10 mouse cellular contexts compared by ENCODE assay signal in the genomic region with DNA sequence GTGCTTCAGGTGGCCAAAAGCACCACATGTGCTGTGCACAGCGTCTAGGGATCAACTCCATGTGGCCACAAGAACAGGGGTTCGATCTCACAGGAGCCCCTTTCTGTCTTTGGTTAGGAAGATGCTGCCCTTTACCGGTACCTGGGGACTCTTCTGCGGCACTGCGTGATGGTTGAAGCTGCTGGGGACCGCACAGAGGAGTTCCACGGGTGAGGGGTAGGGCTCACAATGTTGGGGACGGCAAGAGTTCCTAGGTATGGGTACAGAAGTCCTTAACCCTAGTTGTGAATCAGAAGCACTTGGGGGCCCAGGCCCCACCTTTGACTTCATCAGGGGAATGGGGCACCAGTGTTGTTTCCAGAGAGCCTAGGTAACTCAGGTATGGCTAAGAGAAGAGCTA. TPM values are rescaled to one million over a fixed set of nuclear protein-coding genes. Genes with fewer than 3 reads are reported as not detected.
DNase-seq lines count a peak whose midpoint lies in the region; ATAC-seq and TF ChIP-seq lines count a peak whose summit lies in the region.
"Had no signal": no experiment of that assay in that cellular context is flagged by ENCODE, and none has a peak within 500 bp of the region (broad histone marks: within the 10 kb centered on the region; RNA-seq: fewer than 3 reads in every experiment).

No protein-coding gene starts in this region.

- H3K27me3 ChIP-seq in lung, embryonic 14.5 days (ENCODE audit: insufficient read depth, low read length): no peaks in the 10 kb centered on the region
- H3K27me3 ChIP-seq in forebrain, embryonic 13.5 days: no peaks in the 10 kb centered on the region
- H3K27me3 ChIP-seq in limb, embryonic 14.5 days (ENCODE audit: control insufficient read depth, insufficient read depth, low read length): no peaks in the 10 kb centered on the region

- H3K9me3 ChIP-seq in lung, embryonic 14.5 days (ENCODE audit: low read depth, low read length): no peaks in the 10 kb centered on the region
- H3K9me3 ChIP-seq in forebrain, embryonic 13.5 days (replicated peaks): no peaks in the 10 kb centered on the region
- H3K9me3 ChIP-seq in limb, embryonic 14.5 days (ENCODE audit: control insufficient read depth, low read length): no peaks in the 10 kb centered on the region

- peak overlapping the region; percentile 22; the same call in 1 of the 2 replicates for H3K9ac ChIP-seq in lung, embryonic 14.5 days
- H3K9ac ChIP-seq in forebrain, embryonic 13.5 days: peak overlapping the region; percentile 92
- no peak overlapping the region for H3K9ac ChIP-seq in limb, embryonic 14.5 days (ENCODE audit: low read depth, low read length, severe bottlenecking)

- no peak for ATAC-seq in lung, embryonic 14.5 days (ENCODE audit: insufficient read depth)
- no peak for ATAC-seq in forebrain, embryonic 13.5 days
- no peak for ATAC-seq in limb, embryonic 14.5 days (ENCODE audit: low FRiP score, low read depth)

- 90% methylated on average over 8 of the region's 8 CpGs for WGBS in lung, embryonic 14.5 days
- 98% methylated on average over 8 of the region's 8 CpGs for WGBS in forebrain, embryonic 13.5 days
- WGBS in limb, embryonic 14.5 days: 93% methylated on average over 8 of the region's 8 CpGs
- 94% methylated on average over 8 of the region's 8 CpGs for WGBS in olfactory bulb, adult 2 months

- H3K4me2 ChIP-seq in lung, embryonic 14.5 days: peak overlapping the region; percentile 100
- peak overlapping the region; percentile 99 for H3K4me2 ChIP-seq in forebrain, embryonic 13.5 days
- H3K4me2 ChIP-seq in limb, embryonic 14.5 days (replicated peaks; ENCODE audit: low read depth, low read length, severe bottlenecking): peak overlapping the region; percentile 98

- no peak overlapping the region for H3K27ac ChIP-seq in lung, embryonic 14.5 days (ENCODE audit: low read depth)
- H3K27ac ChIP-seq in forebrain, embryonic 13.5 days: no peak overlapping the region
- no peak overlapping the region for H3K27ac ChIP-seq in limb, embryonic 14.5 days (replicated peaks; ENCODE audit: low read depth, low read length)
- no peak overlapping the region for H3K27ac ChIP-seq in olfactory bulb, adult 2 months (ENCODE audit: insufficient read depth, low read depth, low read length)

- peaks cover 5% of the 10 kb centered on the region; the same call in 1 of the 2 replicates for H3K4me1 ChIP-seq in lung, embryonic 14.5 days (ENCODE audit: insufficient read depth)
- H3K4me1 ChIP-seq in forebrain, embryonic 13.5 days: peaks cover 32% of the 10 kb centered on the region
- H3K4me1 ChIP-seq in limb, embryonic 14.5 days (ENCODE audit: control insufficient read depth, insufficient read depth, low read length): peaks cover 19% of the 10 kb centered on the region
- peaks cover 32% of the 10 kb centered on the region for H3K4me1 ChIP-seq in olfactory bulb, adult 2 months (ENCODE audit: control insufficient read depth, insufficient read depth, low read length)

- H3K4me3 ChIP-seq in lung, embryonic 14.5 days (ENCODE audit: low read depth, low read length): no peak overlapping the region
- H3K4me3 ChIP-seq in forebrain, embryonic 13.5 days: peak overlapping the region; percentile 84; the same call in 1 of the 2 replicates
- H3K4me3 ChIP-seq in limb, embryonic 14.5 days (replicated peaks; ENCODE audit: low read length): peak overlapping the region; percentile 82; the same call in 1 of the 2 replicates
- peak overlapping the region; percentile 71; the same call in 1 of the 2 replicates for H3K4me3 ChIP-seq in olfactory bulb, adult 2 months (ENCODE audit: insufficient read depth, low read depth, low read length)

- no peak for DNase-seq in lung, embryonic 14.5 days
- no peak for DNase-seq in lung, postnatal 14 days
- no peak for DNase-seq in limb, embryonic 14.5 days (ENCODE audit: low spot score)
- DNase-seq in cerebellum, adult 9-11 months: no peak
- no peak for DNase-seq in left cerebral cortex, adult 18-20 months (ENCODE audit: low spot score in 2 of 2)
- no peak for DNase-seq in frontal cortex, postnatal 36 days (ENCODE audit: low spot score in 2 of 2)
- DNase-seq: kidney, adult 8-10 months; thymus, postnatal 4 days had no signal

- TF ChIP-seq POLR2A in limb, embryonic 14.5 days (IDR thresholded peaks at IDR 0.05; ENCODE audit: borderline replicate concordance, extremely low read depth, insufficient read depth, insufficient read length): no peak
- no peak for TF ChIP-seq POLR2A in olfactory bulb, adult 2 months (IDR thresholded peaks at IDR 0.05; ENCODE audit: insufficient read depth, low read depth, low read length)

- TF ChIP-seq CTCF in lung, embryonic 14.5 days (IDR thresholded peaks at IDR 0.05; ENCODE audit: low read depth): no peak
- no peak for TF ChIP-seq CTCF in olfactory bulb, adult 2 months (IDR thresholded peaks at IDR 0.05; ENCODE audit: insufficient read depth, low read depth, low read length)

- H3K36me3 ChIP-seq in lung, embryonic 14.5 days (ENCODE audit: insufficient read depth): peaks cover 64% of the 10 kb centered on the region
- H3K36me3 ChIP-seq in forebrain, embryonic 13.5 days (ENCODE audit: poor library complexity, severe bottlenecking): peaks cover 66% of the 10 kb centered on the region
- peaks cover 59% of the 10 kb centered on the region for H3K36me3 ChIP-seq in limb, embryonic 14.5 days (ENCODE audit: control insufficient read depth, insufficient read depth, low read length)

RNA-seq across cellular contexts. Expression of gene Bet1l, which starts 1.4 kb away (rescaled TPM):
- polyA plus RNA-seq in lung, embryonic 14.5 days (2014; fragmentation: Nextera tagmentation; extraction: Ambion mirVana): 40.9 and 47.0 TPM in 2 replicates
- polyA plus RNA-seq in forebrain, embryonic 13.5 days (2015; fragmentation: Nextera tagmentation; extraction: Ambion mirVana): 34.6 and 38.7 TPM in 2 replicates
- 45.0 and 48.2 TPM in 2 replicates for polyA plus RNA-seq in limb, embryonic 14.5 days (2012; rRNA removed)
- polyA plus RNA-seq in limb, embryonic 14.5 days (2014; fragmentation: Nextera tagmentation; extraction: Ambion mirVana): 75.1 and 92.8 TPM in 2 replicates
- polyA plus RNA-seq in olfactory bulb, adult 2 months (2012; ENCODE audit: insufficient read depth, insufficient read length, low replicate concordance, missing spikeins): not detected in 2 replicates
- 10 to 100 TPM; 23.1 to 24.5 TPM for total RNA-seq in left cerebral cortex, adult 18-20 months (2021)

RNA-seq across cellular contexts. Expression of gene Ric8a, which starts 2.0 kb away (rescaled TPM):
- 53.8 and 54.8 TPM in 2 replicates for polyA plus RNA-seq in lung, embryonic 14.5 days (2014; fragmentation: Nextera tagmentation; extraction: Ambion mirVana)
- polyA plus RNA-seq in forebrain, embryonic 13.5 days (2015; fragmentation: Nextera tagmentation; extraction: Ambion mirVana): 65.7 and 80.4 TPM in 2 replicates
- 70.3 and 82.0 TPM in 2 replicates for polyA plus RNA-seq in limb, embryonic 14.5 days (2012; rRNA removed)
- polyA plus RNA-seq in limb, embryonic 14.5 days (2014; fragmentation: Nextera tagmentation; extraction: Ambion mirVana): 74.0 and 78.9 TPM in 2 replicates
- not detected in 2 replicates for polyA plus RNA-seq in olfactory bulb, adult 2 months (2012; ENCODE audit: insufficient read depth, insufficient read length, low replicate concordance, missing spikeins)
- total RNA-seq in left cerebral cortex, adult 18-20 months (2021): 10 to 100 TPM; 70.2 to 75.0 TPM

RNA-seq across cellular contexts. Expression of gene Gm45785, which starts 2.6 kb away (rescaled TPM):
- not detected in 2 replicates for polyA plus RNA-seq in lung, embryonic 14.5 days (2014; fragmentation: Nextera tagmentation; extraction: Ambion mirVana)
- not detected in 2 replicates for polyA plus RNA-seq in forebrain, embryonic 13.5 days (2015; fragmentation: Nextera tagmentation; extraction: Ambion mirVana)
- polyA plus RNA-seq in limb, embryonic 14.5 days (2012; rRNA removed): 0.12 TPM in 1 of 2 replicates, not detected in the other
- not detected in 2 replicates for polyA plus RNA-seq in limb, embryonic 14.5 days (2014; fragmentation: Nextera tagmentation; extraction: Ambion mirVana)
- not detected in 2 replicates for polyA plus RNA-seq in olfactory bulb, adult 2 months (2012; ENCODE audit: insufficient read depth, insufficient read length, low replicate concordance, missing spikeins)
- total RNA-seq in left cerebral cortex, adult 18-20 months (2021): 1 to 10 TPM; 1.2 to 1.7 TPM

RNA-seq across cellular contexts. Expression of gene Odf3, which starts 11.1 kb away (rescaled TPM):
- polyA plus RNA-seq in lung, embryonic 14.5 days (2014; fragmentation: Nextera tagmentation; extraction: Ambion mirVana): 0.18 TPM in 1 of 2 replicates, not detected in the other
- polyA plus RNA-seq in forebrain, embryonic 13.5 days (2015; fragmentation: Nextera tagmentation; extraction: Ambion mirVana): not detected in 2 replicates
- 0.04 TPM in 2 replicates for polyA plus RNA-seq in limb, embryonic 14.5 days (2012; rRNA removed)
- polyA plus RNA-seq in limb, embryonic 14.5 days (2014; fragmentation: Nextera tagmentation; extraction: Ambion mirVana): not detected in 2 replicates
- polyA plus RNA-seq in olfactory bulb, adult 2 months (2012; ENCODE audit: insufficient read depth, insufficient read length, low replicate concordance, missing spikeins): not detected in 2 replicates
- total RNA-seq in left cerebral cortex, adult 18-20 months (2021): not detected

RNA-seq across cellular contexts. Expression of gene Scgb1c1, which starts 13.4 kb away (rescaled TPM):
- not detected in 2 replicates for polyA plus RNA-seq in lung, embryonic 14.5 days (2014; fragmentation: Nextera tagmentation; extraction: Ambion mirVana)
- polyA plus RNA-seq in forebrain, embryonic 13.5 days (2015; fragmentation: Nextera tagmentation; extraction: Ambion mirVana): not detected in 2 replicates
- not detected in 2 replicates for polyA plus RNA-seq in limb, embryonic 14.5 days (2012; rRNA removed)
- polyA plus RNA-seq in limb, embryonic 14.5 days (2014; fragmentation: Nextera tagmentation; extraction: Ambion mirVana): not detected in 2 replicates
- polyA plus RNA-seq in olfactory bulb, adult 2 months (2012; ENCODE audit: insufficient read depth, insufficient read length, low replicate concordance, missing spikeins): not detected in 2 replicates
- total RNA-seq in left cerebral cortex, adult 18-20 months (2021): not detected

Comparison
In these comparisons a context has a peak if more than half of its experiments do, and no peak if none do; other contexts are left out.
1. RNA of gene Bet1l, which starts 1.4 kb away (polyA plus RNA-seq): 45.0 to 92.8 TPM in limb, embryonic 14.5 days, 40.9 to 47.0 TPM in lung, embryonic 14.5 days and 34.6 to 38.7 TPM in forebrain, embryonic 13.5 days; not detected in olfactory bulb, adult 2 months; every median in the first group is over 10 times any median in the second.
2. RNA of gene Ric8a, which starts 2.0 kb away (polyA plus RNA-seq): 70.3 to 82.0 TPM in limb, embryonic 14.5 days, 65.7 to 80.4 TPM in forebrain, embryonic 13.5 days and 53.8 to 54.8 TPM in lung, embryonic 14.5 days; not detected in olfactory bulb, adult 2 months; every median in the first group is over 10 times any median in the second.
3. Peak in every context shown above with its lines, with median percentiles within 50 percentile points of each other: H3K4me2 ChIP-seq.